Mouse (Mus musculus) liver, adult 2 months (tissue): ENCODE results near the gene Acad10.

Experiments used
- CTCF ChIP-seq: fragments of 200-500 bp; IDR thresholded peaks from 2 replicates; pipeline ENCODE4 v1.5.1; 2011; ENCODE audit warnings: low read depth, low read length, control low read depth
- POLR2A ChIP-seq: fragments of 200-500 bp; IDR thresholded peaks from 2 replicates; pipeline ENCODE4 v1.6.1; 2011; ENCODE audit warnings: low read length, control low read depth; ENCODE audit not compliant: insufficient read depth; ENCODE audit errors: extremely low read depth

DNA sequence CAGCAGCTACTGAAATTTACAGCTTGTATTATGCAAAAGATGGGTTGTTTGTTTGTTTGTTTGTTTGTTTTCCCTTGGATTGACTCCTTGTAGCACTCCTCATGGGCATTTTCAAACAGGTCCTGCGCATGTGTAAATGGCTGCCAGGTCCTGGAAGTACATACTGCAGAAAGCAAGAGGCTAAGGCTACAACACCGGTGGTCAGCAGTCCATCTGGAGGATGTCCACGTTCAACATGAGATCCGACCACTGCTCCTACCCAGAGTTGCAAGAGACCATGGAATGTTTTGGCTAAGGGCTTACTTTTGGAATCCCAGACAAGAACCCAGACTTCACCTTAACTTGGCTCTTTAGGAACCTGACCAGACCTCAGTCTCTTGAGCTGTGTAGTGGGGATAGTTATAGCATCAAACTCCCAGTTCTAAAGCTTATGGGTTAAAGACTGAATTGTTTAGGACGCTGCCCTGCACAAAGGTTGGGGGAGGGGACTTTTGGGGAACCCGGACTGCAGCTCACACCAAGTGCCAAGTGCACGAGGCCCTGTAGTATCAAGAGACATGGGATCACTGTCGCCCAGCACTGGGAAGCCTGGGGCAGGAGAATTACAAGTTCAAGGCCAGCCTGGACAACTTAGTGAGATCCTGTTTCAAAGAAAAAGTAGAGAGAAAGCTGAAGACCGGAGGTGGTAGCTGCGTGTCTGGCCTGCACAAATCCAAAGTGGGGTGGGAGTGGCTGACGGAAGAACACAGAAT, 68.1 kb downstream of the Acad10 start:
- TF ChIP-seq CTCF, result no peak
- TF ChIP-seq POLR2A, result no peak
